Mouse (Mus musculus) kidney, postnatal 0 days (tissue): ENCODE data around the gene Ctnna3. TPM values are rescaled to one million over a fixed set of nuclear protein-coding genes. Genes with fewer than 3 reads are reported as not detected.

ENCODE experiments used
- ATAC-seq: fragments of 200-750 bp; cut with Nextera tagmentation; replicated peaks from 2 replicates; pipeline ENCODE4 v1.8.0; 2017; ENCODE audit warnings: low read depth, moderate number of reproducible peaks, moderate TSS enrichment, moderate library complexity; ENCODE audit not compliant: low FRiP score
- DNase-seq: peaks from one replicate; pipeline ENCODE4 v3.0.0-alpha.2; 2016; ENCODE audit warnings: low spot score
- H3K27ac ChIP-seq: fragments of 300-500 bp; sonication (generic); 2 replicates; pipeline ENCODE4 v1.5.1; 2014; ENCODE audit warnings: mild to moderate bottlenecking
- H3K27me3 ChIP-seq: fragments of 300-500 bp; sonication (generic); 2 replicates; pipeline ENCODE4 v1.6.1; 2014; ENCODE audit warnings: low read length, mixed read lengths; ENCODE audit not compliant: insufficient read depth
- H3K36me3 ChIP-seq: fragments of 300-500 bp; sonication (generic); 2 replicates; pipeline ENCODE4 v1.6.1; 2014; ENCODE audit warnings: low read length, mixed read lengths; ENCODE audit not compliant: insufficient read depth
- H3K4me1 ChIP-seq: fragments of 300-500 bp; sonication (generic); replicated peaks from 2 replicates; pipeline ENCODE4 v1.6.1; 2014; ENCODE audit warnings: antibody characterized with exemption, low read length, mixed read lengths; ENCODE audit not compliant: insufficient read depth
- H3K4me2 ChIP-seq: fragments of 300-500 bp; sonication (generic); 2 replicates; pipeline ENCODE4 v1.6.1; 2014; ENCODE audit warnings: mild to moderate bottlenecking, low read length, moderate library complexity, mixed read lengths
- H3K4me3 ChIP-seq: fragments of 300-500 bp; sonication (generic); replicated peaks from 2 replicates; pipeline ENCODE4 v1.5.1; 2014; ENCODE audit warnings: low read depth, low read length
- H3K9ac ChIP-seq: fragments of 300-500 bp; sonication (generic); 2 replicates; pipeline ENCODE4 v1.6.1; 2014; ENCODE audit warnings: low read depth, low read length
- H3K9me3 ChIP-seq: fragments of 300-500 bp; sonication (generic); replicated peaks from 2 replicates; pipeline ENCODE4 v1.6.1; 2016; ENCODE audit warnings: low read length, inconsistent platforms, mixed read lengths
- CTCF ChIP-seq: IDR thresholded peaks from 2 replicates; pipeline ENCODE4 v1.5.1; 2016; ENCODE audit warnings: antibody characterized with exemption, low read depth, mild to moderate bottlenecking, moderate library complexity
- WGBS: fragments of 180-500 bp; shearing (Covaris S2); extraction: QIAGEN DNeasy Blood & Tissue Kit; methylation state at CpG from one replicate; pipeline ENCODE4 v1.1.7; 2014; 5-methylcytosine and 5-hydroxymethylcytosine counted together
- polyA plus RNA-seq: library from polyadenylated mRNA; unstranded; fragments of >200 nt; fragmentation: Nextera tagmentation; extraction: Ambion mirVana; gene quantifications from 2 replicates; pipeline ENCODE4 v1.2.1, GENCODE M21; 2015

Ctnna3 gene
- polyA plus RNA-seq, 1 experiment from 2014 or later, result 0.32 TPM

GRCm38 (mm10) chr10:64082345-64082744 is 652.4 kb downstream of the Ctnna3 start:
- H3K27me3 ChIP-seq, result no peaks in the 10 kb centered on the region
- no peak for TF ChIP-seq CTCF
- ATAC-seq (no peak), DNase-seq (no peak)
- no peak overlapping the region for H3K27ac ChIP-seq
- no peak overlapping the region for H3K9ac ChIP-seq
- no peaks in the 10 kb centered on the region for H3K4me1 ChIP-seq
- H3K4me3 ChIP-seq, result no peak overlapping the region
- H3K9me3 ChIP-seq, result no peaks in the 10 kb centered on the region
- H3K36me3 ChIP-seq, result no peaks in the 10 kb centered on the region
- no peak overlapping the region for H3K4me2 ChIP-seq
- WGBS, result 79% methylated on average over 3 of the region's 3 CpGs

- H3K27me3 ChIP-seq, result peaks cover 10% of the 10 kb centered on the region
- 44% methylated on average over 11 of the region's 11 CpGs for WGBS
- H3K36me3 ChIP-seq, result no peaks in the 10 kb centered on the region
- no peaks in the 10 kb centered on the region for H3K4me1 ChIP-seq
- no peaks in the 10 kb centered on the region for H3K9me3 ChIP-seq
- no peak overlapping the region for H3K4me3 ChIP-seq
- no peak overlapping the region for H3K4me2 ChIP-seq
- no peak for ATAC-seq
- H3K27ac ChIP-seq, result no peak overlapping the region
- DNase-seq, result no peak
- TF ChIP-seq CTCF, result no peak
- H3K9ac ChIP-seq, result no peak overlapping the region
These were observed 653.9 kb downstream of the Ctnna3 start for GRCm38 (mm10) chr10:64083813-64084212.

GRCm38 (mm10) chr10:64084465-64084864 is 654.6 kb downstream of the Ctnna3 start:
- no peak overlapping the region for H3K4me2 ChIP-seq
- peak; percentile 98 for TF ChIP-seq CTCF
- H3K9ac ChIP-seq, result no peak overlapping the region
- ATAC-seq, result no peak
- 37% methylated on average over 4 of the region's 4 CpGs for WGBS
- no peaks in the 10 kb centered on the region for H3K4me1 ChIP-seq
- H3K27ac ChIP-seq, result no peak overlapping the region
- no peaks in the 10 kb centered on the region for H3K9me3 ChIP-seq
- peak; percentile 75 for DNase-seq
- H3K4me3 ChIP-seq, result no peak overlapping the region
- H3K36me3 ChIP-seq, result no peaks in the 10 kb centered on the region
- H3K27me3 ChIP-seq, result peaks cover 14% of the 10 kb centered on the region

GRCm38 (mm10) chr10:64086183-64086566 is 656.3 kb downstream of the Ctnna3 start:
- H3K36me3 ChIP-seq, result no peaks in the 10 kb centered on the region
- H3K4me2 ChIP-seq, result no peak overlapping the region
- no peak for ATAC-seq

GRCm38 (mm10) chr10:64086567-64087391 is 656.9 kb downstream of the Ctnna3 start:
- H3K36me3 ChIP-seq, result no peaks in the 10 kb centered on the region
- no peak overlapping the region for H3K9ac ChIP-seq
- H3K4me2 ChIP-seq, result peak overlapping the region; percentile 55
- H3K9me3 ChIP-seq, result no peaks in the 10 kb centered on the region
- 4% methylated on average over 12 of the region's 12 CpGs for WGBS
- ATAC-seq, result peak; percentile 34; the same call in 1 of the 2 replicates
- no peak overlapping the region for H3K4me3 ChIP-seq
- no peaks in the 10 kb centered on the region for H3K4me1 ChIP-seq
- TF ChIP-seq CTCF, result no peak
- peak; percentile 61 for DNase-seq
- no peak overlapping the region for H3K27ac ChIP-seq
- peaks cover 14% of the 10 kb centered on the region for H3K27me3 ChIP-seq

More at GRCm38 (mm10) chr10:64086183-64086566, 656.3 kb downstream of the Ctnna3 start:
- DNase-seq, result no peak
- H3K9me3 ChIP-seq, result no peaks in the 10 kb centered on the region
- H3K4me3 ChIP-seq, result no peak overlapping the region
- 64% methylated on average over 16 of the region's 16 CpGs for WGBS
- H3K27me3 ChIP-seq, result peaks cover 14% of the 10 kb centered on the region
- no peaks in the 10 kb centered on the region for H3K4me1 ChIP-seq
- no peak overlapping the region for H3K27ac ChIP-seq
- H3K9ac ChIP-seq, result no peak overlapping the region
- TF ChIP-seq CTCF, result no peak

GRCm38 (mm10) chr10:64087521-64087920 is 657.6 kb downstream of the Ctnna3 start:
- Histone ChIP-seq H3K4me1 (no peaks in the 10 kb centered on the region), H3K36me3 (no peaks in the 10 kb centered on the region), H3K27me3 (peaks cover 14% of the 10 kb centered on the region), H3K9me3 (no peaks in the 10 kb centered on the region), H3K4me2 (peak overlapping the region; percentile 55), H3K27ac (no peak overlapping the region), H3K4me3 (peak overlapping the region; percentile 21), H3K9ac (no peak overlapping the region)
- WGBS, result under 1% methylated on average over 12 of the region's 12 CpGs
- no peak for TF ChIP-seq CTCF
- ATAC-seq (no peak), DNase-seq (no peak)
